Mouse (Mus musculus): ENCODE data around the gene Bola2.

DNA sequence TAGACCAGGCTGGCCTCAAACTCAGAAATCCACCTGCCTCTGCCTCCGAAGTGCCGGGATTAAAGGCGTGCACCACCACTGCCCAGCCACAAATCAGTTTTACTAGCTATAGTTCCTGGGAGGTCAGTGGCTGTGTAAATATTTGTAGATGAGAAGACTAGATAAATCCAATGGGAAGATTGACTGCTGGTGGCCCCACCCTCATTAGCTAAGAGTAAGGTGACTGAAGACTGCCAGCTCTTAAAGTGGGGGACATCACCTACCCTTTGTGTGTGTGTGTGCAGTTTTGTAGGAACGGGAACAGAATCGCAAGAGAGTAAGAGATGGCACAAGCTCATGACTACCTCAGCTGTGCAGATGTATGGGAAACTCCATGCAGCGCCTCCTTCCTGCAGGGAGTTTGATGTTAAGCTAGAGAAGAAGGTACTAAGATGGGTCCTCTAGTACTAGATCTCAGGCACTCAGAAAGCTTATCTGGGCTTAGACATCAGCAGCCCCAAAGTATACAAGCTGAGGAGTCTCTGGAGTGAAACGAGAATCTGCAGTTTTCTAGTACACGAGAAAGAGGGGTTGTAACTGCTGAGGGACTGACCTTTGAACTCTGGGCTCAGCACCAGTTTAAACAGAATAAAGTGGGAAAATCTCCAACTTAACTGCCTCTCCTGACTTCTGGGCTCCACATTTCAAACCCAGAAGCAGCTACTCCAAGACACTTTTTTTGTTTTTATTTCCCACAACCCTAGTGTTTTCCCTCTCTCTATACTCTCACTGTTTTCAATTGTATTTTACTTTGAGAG lies 16.5 kb upstream of the Bola2 start:
- TF ChIP-seq CTCF (IDR thresholded peaks at IDR 0.05; ENCODE audit: control insufficient read depth, insufficient read depth, low read length) (no peak), POLR2A (IDR thresholded peaks at IDR 0.05; ENCODE audit: borderline replicate concordance, control insufficient read depth, low read depth, low read length) (no peak)

Measured in bone marrow, adult 2 months (tissue).